Mouse (Mus musculus) liver, postnatal 0 days (tissue): ENCODE results near the gene Adrm1.

ENCODE experiments used
- CTCF ChIP-seq: sonication (generic); IDR thresholded peaks from 2 replicates; pipeline ENCODE4 v1.5.1; 2016; ENCODE audit warnings: antibody characterized with exemption, low read depth
- EP300 ChIP-seq: IDR thresholded peaks from 2 replicates; pipeline ENCODE4 v1.6.1; 2016; ENCODE audit warnings: antibody characterized with exemption, low read depth, mild to moderate bottlenecking

- TF ChIP-seq CTCF: no peak
- TF ChIP-seq EP300: no peak
Observed at GRCm38 (mm10) chr2:180202263-180202662, 31.0 kb downstream of the Adrm1 start.
